Mouse (Mus musculus): ENCODE measurements around the gene Itgb2. TPM values are rescaled to one million over a fixed set of nuclear protein-coding genes. Genes with fewer than 3 reads are reported as not detected.

The Itgb2 gene
- polyA plus RNA-seq, 1 experiment from 2014 or later, result 0.59 TPM

- DNase-seq (ENCODE audit: low spot score, missing footprints) (no peak), ATAC-seq (ENCODE audit: low FRiP score) (no peak)
- no peak overlapping the region for H3K27ac ChIP-seq (ENCODE audit: low read depth, low read length)
- H3K36me3 ChIP-seq (ENCODE audit: control insufficient read depth, insufficient read depth, low read length), result no peaks in the 10 kb centered on the region
- 88% methylated on average over 4 of the region's 4 CpGs for WGBS
- H3K4me3 ChIP-seq (ENCODE audit: low read depth, low read length), result no peak overlapping the region
- no peaks in the 10 kb centered on the region for H3K4me1 ChIP-seq (ENCODE audit: control insufficient read depth, insufficient read depth, low read length)
- no peaks in the 10 kb centered on the region for H3K27me3 ChIP-seq (ENCODE audit: control insufficient read depth, insufficient read depth, low read length)
- no peaks in the 10 kb centered on the region for H3K9me3 ChIP-seq (ENCODE audit: control insufficient read depth, low read length)
- H3K9ac ChIP-seq (ENCODE audit: low read length), result no peak overlapping the region
- no peak overlapping the region for H3K4me2 ChIP-seq
These were observed 24.9 kb downstream of the Itgb2 start for GRCm38 (mm10) chr10:77554918-77555317.

GRCm38 (mm10) chr10:77556631-77557030, 26.6 kb downstream of the Itgb2 start:
- no peak for DNase-seq (ENCODE audit: low spot score, missing footprints)
- 92% methylated on average over 7 of the region's 7 CpGs for WGBS
- Histone ChIP-seq H3K4me1 (ENCODE audit: control insufficient read depth, insufficient read depth, low read length) (no peaks in the 10 kb centered on the region), H3K9me3 (ENCODE audit: control insufficient read depth, low read length) (no peaks in the 10 kb centered on the region), H3K9ac (ENCODE audit: low read length) (no peak overlapping the region), H3K27me3 (ENCODE audit: control insufficient read depth, insufficient read depth, low read length) (no peaks in the 10 kb centered on the region), H3K4me3 (ENCODE audit: low read depth, low read length) (no peak overlapping the region), H3K36me3 (ENCODE audit: control insufficient read depth, insufficient read depth, low read length) (no peaks in the 10 kb centered on the region), H3K4me2 (no peak overlapping the region), H3K27ac (ENCODE audit: low read depth, low read length) (no peak overlapping the region)
- no peak for ATAC-seq (ENCODE audit: low FRiP score)

GRCm38 (mm10) chr10:77557641-77558040, 27.6 kb downstream of the Itgb2 start:
- no peak for DNase-seq (ENCODE audit: low spot score, missing footprints)
- H3K4me2 ChIP-seq, result no peak overlapping the region
- no peaks in the 10 kb centered on the region for H3K36me3 ChIP-seq (ENCODE audit: control insufficient read depth, insufficient read depth, low read length)
- H3K9ac ChIP-seq (ENCODE audit: low read length), result no peak overlapping the region
- H3K9me3 ChIP-seq (ENCODE audit: control insufficient read depth, low read length), result no peaks in the 10 kb centered on the region
- no peaks in the 10 kb centered on the region for H3K27me3 ChIP-seq (ENCODE audit: control insufficient read depth, insufficient read depth, low read length)
- no peak overlapping the region for H3K4me3 ChIP-seq (ENCODE audit: low read depth, low read length)
- ATAC-seq (ENCODE audit: low FRiP score), result no peak
- no peak overlapping the region for H3K27ac ChIP-seq (ENCODE audit: low read depth, low read length)
- 83% methylated on average over 4 of the region's 4 CpGs for WGBS
- no peaks in the 10 kb centered on the region for H3K4me1 ChIP-seq (ENCODE audit: control insufficient read depth, insufficient read depth, low read length)

- H3K9me3 ChIP-seq (ENCODE audit: control insufficient read depth, low read length), result no peaks in the 10 kb centered on the region
- no peak overlapping the region for H3K4me2 ChIP-seq
- DNase-seq (ENCODE audit: low spot score, missing footprints), result no peak
- no peak overlapping the region for H3K4me3 ChIP-seq (ENCODE audit: low read depth, low read length)
- H3K4me1 ChIP-seq (ENCODE audit: control insufficient read depth, insufficient read depth, low read length), result no peaks in the 10 kb centered on the region
- H3K27me3 ChIP-seq (ENCODE audit: control insufficient read depth, insufficient read depth, low read length), result no peaks in the 10 kb centered on the region
- no peaks in the 10 kb centered on the region for H3K36me3 ChIP-seq (ENCODE audit: control insufficient read depth, insufficient read depth, low read length)
- H3K27ac ChIP-seq (ENCODE audit: low read depth, low read length), result no peak overlapping the region
- whole genome bisulfite sequencing, result 87% methylated on average over 11 of the region's 11 CpGs
- no peak for ATAC-seq (ENCODE audit: low FRiP score)
- H3K9ac ChIP-seq (ENCODE audit: low read length), result no peak overlapping the region
These were observed 30.0 kb downstream of the Itgb2 start for GRCm38 (mm10) chr10:77560090-77560489.

GRCm38 (mm10) chr10:77560830-77561229, 30.8 kb downstream of the Itgb2 start:
- Histone ChIP-seq H3K4me2 (no peak overlapping the region), H3K9ac (ENCODE audit: low read length) (no peak overlapping the region), H3K36me3 (ENCODE audit: control insufficient read depth, insufficient read depth, low read length) (no peaks in the 10 kb centered on the region), H3K9me3 (ENCODE audit: control insufficient read depth, low read length) (no peaks in the 10 kb centered on the region), H3K4me3 (ENCODE audit: low read depth, low read length) (no peak overlapping the region), H3K4me1 (ENCODE audit: control insufficient read depth, insufficient read depth, low read length) (no peaks in the 10 kb centered on the region), H3K27ac (ENCODE audit: low read depth, low read length) (no peak overlapping the region), H3K27me3 (ENCODE audit: control insufficient read depth, insufficient read depth, low read length) (no peaks in the 10 kb centered on the region)
- WGBS, result 90% methylated on average over 9 of the region's 9 CpGs
- ATAC-seq (ENCODE audit: low FRiP score) (no peak), DNase-seq (ENCODE audit: low spot score, missing footprints) (no peak)

- no peaks in the 10 kb centered on the region for H3K36me3 ChIP-seq (ENCODE audit: control insufficient read depth, insufficient read depth, low read length)
- H3K4me3 ChIP-seq (ENCODE audit: low read depth, low read length), result no peak overlapping the region
- H3K4me1 ChIP-seq (ENCODE audit: control insufficient read depth, insufficient read depth, low read length), result no peaks in the 10 kb centered on the region
- no peak overlapping the region for H3K4me2 ChIP-seq
- no peak for ATAC-seq (ENCODE audit: low FRiP score)
- no peaks in the 10 kb centered on the region for H3K27me3 ChIP-seq (ENCODE audit: control insufficient read depth, insufficient read depth, low read length)
- 74% methylated on average over 2 of the region's 2 CpGs for WGBS
- H3K9ac ChIP-seq (ENCODE audit: low read length), result no peak overlapping the region
- DNase-seq (ENCODE audit: low spot score, missing footprints), result no peak
- no peaks in the 10 kb centered on the region for H3K9me3 ChIP-seq (ENCODE audit: control insufficient read depth, low read length)
- no peak overlapping the region for H3K27ac ChIP-seq (ENCODE audit: low read depth, low read length)
These were observed 31.5 kb downstream of the Itgb2 start for GRCm38 (mm10) chr10:77561508-77561907.

GRCm38 (mm10) chr10:77565005-77565404, 35.0 kb downstream of the Itgb2 start:
- Histone ChIP-seq H3K27me3 (ENCODE audit: control insufficient read depth, insufficient read depth, low read length) (no peaks in the 10 kb centered on the region), H3K4me1 (ENCODE audit: control insufficient read depth, insufficient read depth, low read length) (no peaks in the 10 kb centered on the region), H3K4me2 (no peak overlapping the region), H3K9me3 (ENCODE audit: control insufficient read depth, low read length) (no peaks in the 10 kb centered on the region), H3K9ac (ENCODE audit: low read length) (no peak overlapping the region), H3K4me3 (ENCODE audit: low read depth, low read length) (no peak overlapping the region), H3K27ac (ENCODE audit: low read depth, low read length) (no peak overlapping the region), H3K36me3 (ENCODE audit: control insufficient read depth, insufficient read depth, low read length) (no peaks in the 10 kb centered on the region)
- no peak for DNase-seq (ENCODE audit: low spot score, missing footprints)
- 84% methylated on average over 8 of the region's 8 CpGs for WGBS
- ATAC-seq (ENCODE audit: low FRiP score), result no peak

GRCm38 (mm10) chr10:77566651-77567050, 36.6 kb downstream of the Itgb2 start:
- DNase-seq (ENCODE audit: low spot score, missing footprints), result peak; percentile 94
- H3K27ac ChIP-seq (ENCODE audit: low read depth, low read length), result no peak overlapping the region
- no peak overlapping the region for H3K9ac ChIP-seq (ENCODE audit: low read length)
- H3K27me3 ChIP-seq (ENCODE audit: control insufficient read depth, insufficient read depth, low read length), result no peaks in the 10 kb centered on the region
- H3K4me3 ChIP-seq (ENCODE audit: low read depth, low read length), result no peak overlapping the region
- WGBS, result 37% methylated on average over 8 of the region's 8 CpGs
- no peak for ATAC-seq (ENCODE audit: low FRiP score)
- H3K4me1 ChIP-seq (ENCODE audit: control insufficient read depth, insufficient read depth, low read length), result no peaks in the 10 kb centered on the region
- H3K4me2 ChIP-seq, result no peak overlapping the region
- H3K36me3 ChIP-seq (ENCODE audit: control insufficient read depth, insufficient read depth, low read length), result no peaks in the 10 kb centered on the region
- no peaks in the 10 kb centered on the region for H3K9me3 ChIP-seq (ENCODE audit: control insufficient read depth, low read length)

GRCm38 (mm10) chr10:77569481-77569880, 39.4 kb downstream of the Itgb2 start:
- 34% methylated on average over 7 of the region's 7 CpGs for WGBS
- Histone ChIP-seq H3K9me3 (ENCODE audit: control insufficient read depth, low read length) (no peaks in the 10 kb centered on the region), H3K9ac (ENCODE audit: low read length) (no peak overlapping the region), H3K4me2 (no peak overlapping the region), H3K4me1 (ENCODE audit: control insufficient read depth, insufficient read depth, low read length) (no peaks in the 10 kb centered on the region), H3K36me3 (ENCODE audit: control insufficient read depth, insufficient read depth, low read length) (no peaks in the 10 kb centered on the region), H3K27me3 (ENCODE audit: control insufficient read depth, insufficient read depth, low read length) (no peaks in the 10 kb centered on the region), H3K4me3 (ENCODE audit: low read depth, low read length) (no peak overlapping the region), H3K27ac (ENCODE audit: low read depth, low read length) (no peak overlapping the region)
- DNase-seq (ENCODE audit: low spot score, missing footprints), result no peak
- ATAC-seq (ENCODE audit: low FRiP score), result no peak
